Mouse (Mus musculus): Measurements from ENCODE around the gene Prdm10.

Prdm10 gene

DNA sequence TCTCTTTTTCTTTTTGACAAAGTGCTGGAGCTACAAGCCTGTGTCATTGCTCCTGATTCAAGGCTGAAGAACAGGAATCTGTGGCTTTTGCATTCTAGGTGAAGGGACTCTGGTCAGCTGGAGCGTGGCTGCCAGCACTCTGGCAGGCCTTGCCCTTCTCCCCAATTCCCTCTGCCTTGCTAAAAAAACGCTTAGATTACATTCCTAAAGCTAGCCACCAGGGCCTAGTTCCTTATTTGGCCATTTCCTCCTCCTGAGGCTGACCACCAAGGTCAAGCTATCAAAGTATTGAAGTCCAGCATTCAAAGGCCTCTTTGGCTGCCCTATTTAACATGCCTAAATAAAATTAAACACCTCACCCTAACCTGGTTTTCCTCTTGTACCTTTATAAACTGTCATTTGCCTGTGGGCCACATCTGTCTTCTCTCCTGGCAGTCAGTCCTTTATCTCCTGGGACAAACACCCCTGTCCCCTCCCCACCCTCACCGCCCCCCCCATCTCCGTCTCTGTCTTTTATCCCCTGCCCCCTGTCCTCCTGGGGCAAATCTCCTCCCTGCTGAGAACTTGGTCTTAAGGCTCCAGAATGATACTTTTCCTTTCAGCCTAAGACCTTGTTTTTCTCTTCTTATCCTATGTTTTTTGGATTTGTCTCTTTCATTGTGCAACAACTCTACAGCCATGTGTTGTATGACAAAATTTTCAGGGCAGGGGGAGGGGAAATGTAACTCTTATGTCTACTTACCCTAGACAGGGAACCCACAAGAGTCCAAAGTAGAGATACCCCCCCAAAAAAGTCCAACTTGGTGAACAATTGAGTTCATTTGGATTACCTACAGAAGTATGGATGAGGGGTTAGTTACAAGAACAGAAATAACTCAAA is 17.9 kb upstream of the Prdm10 start:
- peak; percentile 36 to 46 for DNase-seq (ENCODE audit: low spot score in 2 of 2)

DNA sequence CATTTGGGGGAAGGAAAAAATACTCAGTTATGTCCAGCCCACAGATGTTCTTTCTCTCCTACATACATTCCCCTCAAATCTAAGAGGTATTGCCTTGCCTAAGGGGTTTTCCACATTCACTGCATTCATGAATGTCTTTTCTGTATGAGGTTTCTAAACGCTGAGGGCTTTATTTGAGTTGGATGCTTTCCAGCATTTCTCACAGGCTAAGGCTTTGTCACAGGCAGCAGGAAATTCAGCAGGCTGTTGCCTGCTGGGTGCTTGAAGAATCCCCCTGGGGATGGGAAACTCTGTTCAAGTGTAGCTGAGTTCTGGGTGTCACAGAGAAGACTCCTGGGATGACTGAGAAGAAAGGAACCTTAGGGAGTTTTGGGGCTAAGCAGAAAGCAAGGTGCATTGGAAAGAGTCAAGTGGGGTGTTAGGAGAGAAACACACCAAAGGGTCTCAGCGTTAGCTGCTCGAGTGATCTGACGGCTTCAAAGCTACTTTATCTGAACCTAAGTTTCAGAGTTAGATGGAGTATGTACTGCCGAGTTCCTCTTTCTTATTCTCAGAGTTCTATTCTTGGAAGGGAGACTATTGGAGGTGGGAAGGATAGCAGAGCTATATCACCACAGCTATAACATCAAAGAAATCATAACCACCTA is 14.2 kb upstream of the Prdm10 start:
- DNase-seq (ENCODE audit: low spot score in 2 of 2): peak in 1 of 2 experiments; percentile 27

DNA sequence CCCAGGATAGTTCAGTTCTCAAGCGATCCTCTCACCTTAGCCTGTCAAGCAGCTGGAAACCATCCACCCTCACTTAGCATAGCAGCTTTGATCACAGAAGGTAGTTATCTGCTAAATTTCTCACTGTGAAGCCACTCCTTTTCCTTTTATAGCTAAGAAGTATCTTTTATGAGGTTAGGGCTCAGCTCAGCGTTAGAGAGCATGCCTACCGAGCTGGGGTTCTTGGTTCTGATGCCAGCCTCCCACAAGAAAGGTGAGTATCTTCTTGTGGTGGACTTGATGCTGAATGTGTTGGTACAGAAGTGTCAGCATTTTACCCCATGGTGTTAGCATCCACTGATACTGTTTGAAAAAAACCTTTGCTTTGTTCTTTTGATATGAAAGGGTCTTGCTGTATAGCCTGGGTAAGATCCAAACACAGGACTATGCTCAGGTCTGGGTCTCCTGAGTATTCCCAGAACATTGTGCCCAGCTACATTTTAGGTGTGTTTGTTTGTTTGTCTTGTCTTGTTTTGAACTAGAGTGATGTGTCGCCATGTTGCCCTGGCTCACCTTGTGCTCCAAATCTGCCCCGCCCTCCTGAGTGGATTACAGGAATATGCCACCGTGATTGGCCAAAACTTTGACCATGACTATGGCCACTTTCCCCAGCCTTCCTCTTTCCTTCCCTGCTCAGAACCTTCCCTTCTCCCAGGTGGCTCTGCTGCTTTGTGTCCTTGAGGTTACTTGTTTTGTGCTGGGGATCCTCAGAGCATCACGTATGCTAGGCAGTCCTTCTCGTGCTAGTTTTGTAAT is 8.9 kb upstream of the Prdm10 start:
- no peak for DNase-seq (ENCODE audit: low spot score in 2 of 2)

DNA sequence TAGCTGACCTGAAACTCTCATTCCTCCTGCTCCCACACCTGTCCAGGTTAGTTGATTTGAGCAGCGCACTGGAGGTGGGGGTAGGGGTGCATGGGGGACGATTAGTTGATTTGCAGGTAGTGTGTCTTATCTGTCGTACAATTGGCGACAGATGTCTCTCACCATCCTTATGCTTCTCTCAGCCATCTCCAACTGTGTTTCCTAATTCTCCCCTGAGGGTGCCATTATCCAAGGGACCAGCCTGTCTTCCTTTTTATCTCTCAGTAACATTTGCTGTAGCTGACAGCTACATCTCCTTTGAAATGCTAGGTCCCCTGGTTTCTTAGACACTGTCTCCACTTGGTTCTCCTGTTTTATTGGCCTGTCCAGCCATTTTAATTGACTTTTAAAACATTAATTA is 8.2 kb upstream of the Prdm10 start:
- no peak for DNase-seq (ENCODE audit: low spot score in 2 of 2)

DNA sequence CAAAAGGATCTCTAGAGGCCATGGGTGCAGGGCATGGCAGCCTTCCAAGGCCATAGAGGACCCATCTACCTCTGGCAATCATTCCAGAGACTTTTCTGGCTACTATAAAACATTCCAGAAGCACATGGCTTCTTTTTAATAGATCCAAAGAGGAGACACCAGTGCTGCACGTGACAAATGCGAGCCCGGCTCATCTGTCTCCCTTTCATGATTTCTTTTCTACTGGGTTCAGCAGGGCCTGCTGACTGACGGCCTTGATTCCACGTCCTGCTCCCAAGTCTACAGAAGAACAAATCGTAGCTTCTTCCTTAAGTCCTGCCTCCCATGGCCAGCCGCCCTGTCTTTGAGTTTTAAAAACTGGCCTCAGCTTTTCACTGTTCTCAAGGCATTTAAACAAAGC is 1.7 kb upstream of the Prdm10 start:
- no peak for DNase-seq (ENCODE audit: low spot score in 2 of 2)

DNA sequence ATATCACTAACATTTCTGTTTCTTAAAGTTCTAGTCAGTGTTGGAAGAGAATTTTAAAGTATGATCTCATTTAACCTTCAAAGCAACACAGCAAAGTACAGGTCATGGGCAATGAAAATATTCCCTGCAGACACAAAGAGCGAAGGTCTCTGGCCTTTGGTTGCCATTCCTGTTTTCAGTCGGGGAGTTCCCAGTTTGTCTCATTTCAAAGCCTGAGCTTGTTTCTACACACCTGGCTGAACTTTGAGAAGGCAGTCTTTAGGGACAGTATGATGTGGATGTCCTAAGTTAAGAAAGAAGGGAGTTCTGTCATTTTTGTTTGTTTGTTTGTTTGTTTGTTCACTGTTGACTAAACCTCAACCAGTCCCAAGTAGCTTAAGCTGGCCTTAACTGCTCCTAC is 1.0 kb upstream of the Prdm10 start:
- DNase-seq (ENCODE audit: low spot score in 2 of 2): no peak

DNA sequence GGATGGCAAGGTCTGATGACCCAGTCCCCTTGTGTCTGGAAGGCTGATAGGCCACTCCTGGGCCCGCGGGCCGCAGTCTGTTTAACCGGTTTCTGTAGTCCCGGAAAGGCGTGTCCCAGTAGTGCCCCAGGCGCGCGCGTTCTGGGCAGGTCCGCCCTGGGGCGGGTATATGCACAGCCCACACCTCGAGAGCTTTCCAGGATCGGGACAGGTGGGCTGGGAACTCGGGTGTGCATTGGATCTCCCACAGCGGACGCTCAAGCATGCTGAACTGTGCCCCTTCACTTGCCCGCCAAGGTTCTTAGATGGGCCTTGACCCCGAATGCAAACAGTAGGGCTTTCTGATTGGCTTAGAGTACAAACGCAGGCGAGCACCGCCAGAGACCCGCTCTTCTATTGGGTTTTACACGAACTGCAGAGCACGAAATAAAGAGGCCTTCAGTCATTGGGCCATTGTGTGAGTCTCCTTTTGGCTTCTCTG is 413 bp upstream of the Prdm10 start:
- no peak for DNase-seq (ENCODE audit: low spot score in 2 of 2)

DNA sequence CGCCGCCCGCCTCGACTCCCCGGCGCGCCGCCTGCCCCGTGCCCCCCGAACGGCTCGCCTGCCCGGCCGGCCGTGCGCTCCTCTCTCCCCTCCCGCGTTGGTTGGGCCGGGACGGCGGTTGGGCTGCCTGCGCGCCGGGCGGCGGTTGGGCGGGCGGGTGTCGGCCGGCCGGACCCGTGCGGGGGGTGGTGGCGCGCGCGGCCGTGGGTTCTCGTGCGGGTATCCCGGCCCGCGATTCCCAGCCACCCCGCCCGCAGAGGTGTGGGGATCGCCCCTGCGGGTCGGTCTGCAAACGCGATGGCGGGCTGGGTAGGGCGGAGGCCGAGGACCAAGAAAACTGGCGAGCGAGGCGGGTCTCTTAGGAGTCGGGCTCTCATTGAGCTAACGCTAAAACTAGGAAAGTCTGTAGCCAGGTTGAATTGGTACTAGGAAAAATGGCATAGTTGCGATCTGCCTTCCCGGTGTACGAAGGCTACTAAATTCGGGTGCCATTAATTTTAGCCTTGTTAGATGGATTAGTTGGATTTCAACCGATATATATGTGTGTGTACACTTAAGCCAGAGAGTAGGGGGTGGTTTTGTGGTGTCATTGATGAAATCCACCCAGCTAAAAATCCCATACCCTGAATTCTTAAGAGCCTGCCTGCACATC is 799 bp downstream of the Prdm10 start:
- DNase-seq (ENCODE audit: low spot score in 2 of 2): peak; percentile 85 to 88

DNA sequence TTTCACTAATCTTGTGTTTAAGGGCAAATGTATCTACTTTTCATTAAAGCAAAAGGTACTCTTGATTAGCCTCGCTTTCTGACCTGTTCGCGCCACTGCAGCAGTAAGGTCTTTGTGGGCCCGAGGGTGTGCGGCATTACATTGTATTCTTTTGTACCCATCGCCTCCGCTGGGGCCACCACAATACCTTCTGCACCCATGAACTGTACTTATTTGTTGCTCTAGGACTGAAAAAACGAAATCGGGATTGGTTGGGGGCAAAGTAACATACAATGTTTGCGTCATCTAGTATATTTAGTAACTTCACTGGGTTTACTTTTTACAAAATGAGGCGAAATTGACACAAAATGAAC is 1.3 kb downstream of the Prdm10 start:
- no peak for DNase-seq (ENCODE audit: low spot score in 2 of 2)

DNA sequence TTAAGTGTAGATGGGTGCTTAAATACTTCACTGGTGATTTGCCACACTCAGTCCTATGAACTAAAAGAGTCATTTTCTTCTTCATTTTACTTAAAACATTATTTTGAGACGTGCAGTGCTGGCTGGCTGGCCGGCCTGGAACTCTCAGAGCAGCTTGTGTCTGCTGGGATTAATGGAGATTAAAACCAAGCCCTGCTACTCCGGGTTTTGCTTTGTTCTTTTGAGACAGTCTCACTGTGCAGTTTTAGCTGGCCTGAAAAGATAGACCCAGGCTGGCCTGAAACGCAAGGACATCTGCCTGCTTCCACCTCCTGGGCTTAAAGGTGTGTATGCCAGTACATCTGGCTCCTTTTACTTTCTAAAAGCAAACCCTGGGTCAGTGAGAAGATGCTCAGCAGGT is 2.2 kb downstream of the Prdm10 start:
- no peak for DNase-seq (ENCODE audit: low spot score in 2 of 2)

DNA sequence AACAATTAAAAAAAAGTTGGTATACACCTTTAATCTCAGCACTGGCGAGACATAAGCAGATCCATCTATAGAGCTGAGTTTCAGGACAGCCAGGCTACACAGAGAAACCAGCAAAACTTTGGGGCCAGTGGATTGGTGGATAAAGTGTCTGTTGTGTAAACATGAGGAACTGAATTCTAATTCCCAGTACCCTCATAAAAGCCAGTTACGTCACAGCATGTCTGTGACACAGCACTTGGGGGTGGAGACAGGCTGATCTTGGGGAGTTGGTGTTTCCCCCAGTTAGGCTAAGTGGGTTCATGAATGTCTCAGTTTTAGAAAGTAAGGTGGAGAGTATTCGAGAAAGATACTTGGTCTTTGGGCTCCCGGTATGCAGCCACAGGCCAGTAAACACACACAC is 2.7 kb downstream of the Prdm10 start:
- DNase-seq (ENCODE audit: low spot score in 2 of 2): no peak

DNA sequence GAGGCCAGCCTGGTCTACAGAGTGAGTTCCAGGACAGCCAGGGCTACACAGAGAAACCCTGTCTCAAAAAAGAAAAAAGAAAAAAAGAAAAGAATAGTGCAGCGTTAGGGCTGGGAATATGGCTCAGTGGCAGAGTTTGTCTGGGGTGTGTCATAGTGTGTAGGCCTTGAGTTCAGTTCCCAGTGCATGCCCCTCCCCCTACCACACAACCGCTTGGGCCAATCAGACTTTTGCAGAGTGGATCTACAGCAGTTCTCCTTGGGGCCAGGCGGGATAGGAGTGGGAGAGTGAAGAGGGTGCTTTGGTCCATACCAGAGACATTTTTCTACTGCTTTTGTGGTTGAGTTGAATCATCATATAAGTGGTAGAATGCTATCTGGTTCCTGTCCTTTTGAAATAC is 3.6 kb downstream of the Prdm10 start:
- no peak for DNase-seq (ENCODE audit: low spot score in 2 of 2)

DNA sequence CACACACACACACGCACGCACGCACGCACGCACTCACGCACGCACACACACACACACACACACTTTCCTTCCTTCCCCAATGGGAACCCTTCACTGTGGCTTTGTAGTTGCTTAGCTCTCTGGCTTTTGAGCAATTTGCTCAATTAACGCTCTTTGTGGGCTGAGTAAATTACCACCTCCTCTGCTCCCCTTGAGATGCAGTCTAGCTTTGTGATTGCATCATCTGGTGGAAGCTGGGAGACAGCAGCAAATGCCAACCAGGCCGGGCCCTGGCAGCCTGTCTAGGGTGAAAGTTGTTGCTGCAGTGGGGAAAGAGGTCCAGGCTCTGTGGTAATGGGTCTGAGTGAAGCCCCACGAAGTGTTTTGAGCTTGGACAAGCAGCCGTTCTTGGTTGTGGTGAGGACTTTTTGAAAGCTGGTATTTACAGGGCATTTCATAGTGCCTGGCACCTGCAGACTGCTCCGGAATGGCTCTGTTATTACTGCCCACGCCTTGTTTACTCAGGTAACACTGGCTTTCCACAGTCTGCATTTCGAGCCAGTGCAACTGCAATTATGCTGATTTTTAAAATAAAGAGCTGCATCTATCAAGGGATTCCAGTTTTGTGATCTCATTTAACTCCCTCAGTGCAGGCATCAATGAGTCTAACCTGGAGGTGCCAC is 10.0 kb downstream of the Prdm10 start:
- DNase-seq (ENCODE audit: low spot score in 2 of 2): no peak

DNA sequence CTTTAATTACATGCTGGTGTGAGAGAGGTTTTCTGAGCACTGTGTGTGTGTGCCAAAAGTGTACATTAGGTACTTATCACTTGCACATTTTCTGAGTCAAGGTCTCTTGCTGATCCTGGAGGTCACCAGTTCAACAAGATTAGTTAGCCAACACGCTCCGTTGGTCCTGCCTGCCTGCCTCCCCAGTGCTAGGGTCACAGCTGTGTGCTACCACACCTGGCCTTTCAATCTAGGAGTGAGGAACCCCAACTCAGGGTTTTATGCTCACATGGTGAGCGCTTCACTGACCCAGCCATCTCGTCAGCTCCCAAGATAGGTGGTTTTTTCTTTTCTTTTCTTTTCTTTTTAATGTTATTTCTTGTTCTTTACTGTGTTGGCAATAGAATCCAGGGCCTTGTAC is 11.6 kb downstream of the Prdm10 start:
- no peak for DNase-seq (ENCODE audit: low spot score in 2 of 2)

DNA sequence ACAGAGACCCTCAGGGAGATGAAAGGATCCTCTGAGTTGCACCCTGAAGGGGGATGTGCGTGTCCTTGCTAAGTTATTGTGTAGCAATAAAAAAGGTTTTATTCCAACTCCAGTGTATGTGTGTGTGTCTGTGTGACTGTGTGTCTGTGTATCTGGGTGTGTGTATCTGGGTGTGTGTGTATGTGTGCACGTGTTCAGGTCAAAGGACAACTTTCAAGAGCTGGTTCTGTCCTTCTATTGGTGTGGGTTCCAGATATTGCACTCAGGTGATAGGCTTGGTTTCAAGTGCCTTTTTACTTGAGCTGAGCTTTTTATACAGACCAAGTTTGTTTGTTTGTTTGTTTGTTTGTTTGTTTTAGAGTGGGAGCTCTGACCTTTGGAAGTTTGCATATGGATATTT is 12.9 kb downstream of the Prdm10 start:
- no peak for DNase-seq (ENCODE audit: low spot score in 2 of 2)

DNA sequence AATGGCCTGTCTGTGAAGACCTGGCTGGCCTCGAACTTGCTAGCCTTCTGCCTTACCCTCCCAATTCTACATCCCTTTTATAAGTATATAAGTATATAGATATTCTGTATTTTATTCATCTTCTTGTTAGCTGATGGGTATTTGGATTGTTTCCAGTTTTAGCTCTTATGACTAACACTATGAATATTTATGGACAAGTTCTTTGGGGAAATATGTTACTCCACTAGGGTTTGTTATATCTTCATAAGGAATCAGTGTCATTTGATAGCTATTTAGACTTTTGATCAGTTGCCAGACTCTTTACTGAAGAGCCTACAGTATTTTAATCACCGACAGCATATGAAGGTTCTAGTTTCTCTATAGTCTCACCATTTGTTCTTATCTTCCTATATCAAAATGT is 15.0 kb downstream of the Prdm10 start:
- no peak for DNase-seq (ENCODE audit: low spot score in 2 of 2)

DNA sequence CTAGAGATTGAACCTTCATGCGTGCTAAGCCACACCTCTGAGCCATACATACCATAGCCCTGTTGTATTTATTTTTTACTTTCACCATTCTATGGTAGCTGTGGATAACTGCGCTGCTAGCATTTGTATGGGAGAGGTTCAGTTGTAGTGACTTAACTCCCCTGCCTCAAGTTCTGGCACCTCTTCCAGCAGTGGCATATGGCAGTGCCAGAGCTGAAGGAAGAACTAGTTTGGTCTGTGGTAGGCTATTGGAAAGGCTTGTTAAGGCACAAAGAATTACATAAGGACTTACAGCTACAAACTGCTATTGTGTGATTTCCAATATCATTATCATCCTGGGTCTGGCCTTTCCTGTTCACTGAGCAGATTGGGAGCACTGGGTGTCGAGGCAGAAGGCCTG is 16.0 kb downstream of the Prdm10 start:
- no peak for DNase-seq (ENCODE audit: low spot score in 2 of 2)

DNA sequence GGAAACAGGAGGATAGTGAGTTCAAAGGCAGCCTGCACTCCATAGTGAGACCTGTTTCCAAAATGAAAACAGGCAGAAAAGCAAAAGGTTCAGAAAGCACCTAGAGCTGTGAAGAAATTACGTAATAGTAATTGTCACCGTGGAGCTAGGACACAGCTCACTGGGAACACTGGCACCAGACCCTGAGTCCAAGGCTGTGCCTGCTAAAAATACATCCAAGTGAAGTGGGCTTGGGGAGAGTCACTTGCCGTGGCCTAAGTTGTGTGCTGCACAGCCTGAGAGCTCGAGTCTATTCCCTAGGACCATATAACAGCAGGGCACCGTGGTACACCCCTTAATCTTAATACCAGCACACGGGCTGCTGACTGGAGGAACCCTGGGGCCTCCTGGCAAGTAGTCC is 18.4 kb downstream of the Prdm10 start:
- DNase-seq (ENCODE audit: low spot score in 2 of 2): peak in 1 of 2 experiments; percentile 37

DNA sequence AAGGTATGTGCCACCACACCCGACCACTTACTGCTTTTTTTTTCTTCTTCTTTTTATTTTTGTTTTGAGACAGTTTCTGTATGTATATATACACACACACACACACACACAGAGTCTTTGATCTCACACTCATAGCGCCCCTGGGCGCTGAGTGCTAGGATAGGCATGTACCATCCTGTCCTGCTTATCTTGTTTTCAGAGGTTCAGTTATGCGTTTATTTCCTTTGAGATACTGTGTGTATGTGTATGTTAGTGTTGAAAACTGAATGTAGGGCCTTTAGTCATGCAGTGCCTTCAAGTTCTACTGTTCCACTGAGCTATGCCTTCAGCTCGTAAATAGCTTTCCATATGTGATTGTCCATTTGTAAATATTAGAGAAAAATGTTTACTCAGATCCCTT is 20.2 kb downstream of the Prdm10 start:
- DNase-seq (ENCODE audit: low spot score in 2 of 2): no peak

DNA sequence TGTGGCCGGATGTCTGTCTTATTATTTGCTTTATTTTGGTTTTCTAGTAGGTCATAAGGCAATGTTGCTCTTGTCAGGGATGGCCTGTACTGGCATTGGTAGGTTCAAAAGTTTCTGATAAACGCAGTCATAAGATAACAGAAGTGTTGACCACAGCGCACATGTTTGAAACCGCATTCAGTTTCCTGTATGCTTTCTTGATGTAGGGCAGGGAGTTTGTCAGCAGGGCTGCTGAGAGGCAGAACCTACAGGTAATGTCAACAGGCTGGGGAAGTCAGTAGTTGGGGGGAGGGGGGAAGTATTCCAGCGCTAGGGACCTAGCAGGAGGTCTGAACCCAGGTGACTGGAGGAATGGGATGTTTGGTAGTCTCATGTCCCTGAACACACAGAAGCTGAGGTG is 20.8 kb downstream of the Prdm10 start:
- DNase-seq (ENCODE audit: low spot score in 2 of 2): no peak

DNA sequence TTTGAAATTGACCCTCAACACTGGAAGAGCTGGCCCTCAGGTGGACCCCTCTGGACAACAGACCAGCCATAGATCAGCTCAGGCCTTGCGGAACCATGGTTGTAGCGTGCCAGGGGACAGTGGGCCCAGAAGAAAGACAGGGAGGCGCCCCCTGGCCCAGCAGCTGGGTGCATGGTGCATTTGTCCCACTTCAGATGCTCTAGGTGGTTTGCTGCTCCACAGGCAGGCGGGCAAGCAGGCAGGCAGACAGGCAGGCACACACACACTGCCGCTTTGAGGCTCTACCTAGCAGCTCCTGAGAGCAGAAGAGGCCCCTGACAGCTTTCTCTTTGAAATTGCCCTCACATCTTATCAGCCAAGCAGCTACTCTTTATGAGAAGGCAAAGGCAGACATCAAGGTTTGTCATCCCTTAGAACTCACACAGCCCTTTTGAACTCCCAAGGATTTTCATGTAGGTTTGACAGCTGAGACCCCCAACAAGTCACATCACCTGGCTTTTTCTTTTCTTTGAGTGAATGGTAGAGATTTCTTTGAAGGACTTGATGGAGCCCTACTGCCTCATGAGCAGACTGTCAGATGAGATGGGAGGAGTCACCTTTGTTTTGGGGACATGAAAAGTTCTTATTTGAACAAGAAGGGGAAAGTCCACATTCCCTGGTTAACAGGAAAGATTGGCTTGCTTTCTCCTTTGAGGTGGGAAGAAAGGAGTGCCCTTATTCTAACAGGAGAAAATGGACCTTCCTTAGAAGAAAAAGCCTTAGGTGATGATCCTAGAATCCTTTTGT is 21.4 kb downstream of the Prdm10 start:
- DNase-seq (ENCODE audit: low spot score in 2 of 2): no peak
